Mouse (Mus musculus): ENCODE results near the gene Brf1. TPM values are rescaled to one million over a fixed set of nuclear protein-coding genes. Genes with fewer than 3 reads are reported as not detected.

Brf1 gene
- polyA plus RNA-seq, 1 experiment from 2014 or later: 50.0 TPM

DNA sequence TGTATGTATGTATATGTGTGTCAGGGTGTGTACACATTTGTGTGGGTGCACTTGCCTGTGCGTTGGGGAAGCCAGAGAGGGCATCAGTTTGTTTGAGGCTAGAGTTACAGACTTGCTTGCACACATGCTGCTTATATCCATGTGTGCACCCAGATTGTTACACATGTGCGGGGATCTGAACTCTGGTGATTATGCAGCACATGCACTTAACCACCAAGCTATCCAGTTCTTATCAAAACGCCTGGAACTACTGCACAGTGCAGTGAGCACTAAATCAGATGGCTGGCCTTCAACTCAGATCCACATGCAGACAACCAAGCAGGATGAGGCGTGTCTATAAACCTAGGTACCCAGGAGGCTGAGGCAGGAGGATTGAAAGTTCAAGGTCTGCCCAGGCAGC, 36.5 kb upstream of the Brf1 start:
- no peak overlapping the region for H3K9ac ChIP-seq (ENCODE audit: low read depth, low read length)
- H3K4me1 ChIP-seq (ENCODE audit: control insufficient read depth, insufficient read depth, low read length): no peaks in the 10 kb centered on the region
- H3K27me3 ChIP-seq (replicated peaks; ENCODE audit: control insufficient read depth, insufficient read depth, low read length): no peaks in the 10 kb centered on the region
- H3K36me3 ChIP-seq (ENCODE audit: control insufficient read depth, insufficient read depth, low read length): no peaks in the 10 kb centered on the region
- no peaks in the 10 kb centered on the region for H3K9me3 ChIP-seq (ENCODE audit: control insufficient read depth, low read length)
- H3K4me2 ChIP-seq (ENCODE audit: low read depth, low read length): no peak overlapping the region
- WGBS: 88% methylated on average over 4 of the region's 4 CpGs
- H3K27ac ChIP-seq (replicated peaks; ENCODE audit: low read depth, low read length): no peak overlapping the region
- DNase-seq (ENCODE audit: low spot score): no peak
- H3K4me3 ChIP-seq (ENCODE audit: low read depth, low read length): no peak overlapping the region
- no peak for ATAC-seq (ENCODE audit: low read depth)

DNA sequence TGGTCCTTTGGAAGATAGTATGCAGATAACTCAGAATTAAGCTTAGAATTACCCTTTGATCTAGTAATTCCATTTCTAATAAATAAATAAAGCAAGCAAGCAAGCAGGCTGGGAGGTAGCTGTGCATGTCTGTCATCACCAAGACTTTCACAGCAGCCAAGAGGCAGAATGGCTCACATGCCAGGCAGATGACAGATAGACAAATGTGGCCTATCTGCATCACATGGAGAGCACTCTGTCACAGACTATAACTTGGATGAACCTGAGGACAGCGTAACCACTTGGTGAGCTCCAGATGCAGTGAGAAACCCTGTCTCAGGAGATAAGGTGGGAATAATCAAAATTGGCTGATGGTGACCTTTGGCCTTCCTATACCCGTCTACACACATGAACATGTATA, 34.6 kb upstream of the Brf1 start:
- ATAC-seq (ENCODE audit: low read depth) (no peak), DNase-seq (ENCODE audit: low spot score) (no peak)
- no peak overlapping the region for H3K27ac ChIP-seq (replicated peaks; ENCODE audit: low read depth, low read length)
- no peaks in the 10 kb centered on the region for H3K9me3 ChIP-seq (ENCODE audit: control insufficient read depth, low read length)
- H3K4me1 ChIP-seq (ENCODE audit: control insufficient read depth, insufficient read depth, low read length): no peaks in the 10 kb centered on the region
- no peak overlapping the region for H3K4me3 ChIP-seq (ENCODE audit: low read depth, low read length)
- 88% methylated on average over 2 of the region's 2 CpGs for WGBS
- H3K9ac ChIP-seq (ENCODE audit: low read depth, low read length): no peak overlapping the region
- no peaks in the 10 kb centered on the region for H3K36me3 ChIP-seq (ENCODE audit: control insufficient read depth, insufficient read depth, low read length)
- H3K4me2 ChIP-seq (ENCODE audit: low read depth, low read length): no peak overlapping the region
- no peaks in the 10 kb centered on the region for H3K27me3 ChIP-seq (replicated peaks; ENCODE audit: control insufficient read depth, insufficient read depth, low read length)

DNA sequence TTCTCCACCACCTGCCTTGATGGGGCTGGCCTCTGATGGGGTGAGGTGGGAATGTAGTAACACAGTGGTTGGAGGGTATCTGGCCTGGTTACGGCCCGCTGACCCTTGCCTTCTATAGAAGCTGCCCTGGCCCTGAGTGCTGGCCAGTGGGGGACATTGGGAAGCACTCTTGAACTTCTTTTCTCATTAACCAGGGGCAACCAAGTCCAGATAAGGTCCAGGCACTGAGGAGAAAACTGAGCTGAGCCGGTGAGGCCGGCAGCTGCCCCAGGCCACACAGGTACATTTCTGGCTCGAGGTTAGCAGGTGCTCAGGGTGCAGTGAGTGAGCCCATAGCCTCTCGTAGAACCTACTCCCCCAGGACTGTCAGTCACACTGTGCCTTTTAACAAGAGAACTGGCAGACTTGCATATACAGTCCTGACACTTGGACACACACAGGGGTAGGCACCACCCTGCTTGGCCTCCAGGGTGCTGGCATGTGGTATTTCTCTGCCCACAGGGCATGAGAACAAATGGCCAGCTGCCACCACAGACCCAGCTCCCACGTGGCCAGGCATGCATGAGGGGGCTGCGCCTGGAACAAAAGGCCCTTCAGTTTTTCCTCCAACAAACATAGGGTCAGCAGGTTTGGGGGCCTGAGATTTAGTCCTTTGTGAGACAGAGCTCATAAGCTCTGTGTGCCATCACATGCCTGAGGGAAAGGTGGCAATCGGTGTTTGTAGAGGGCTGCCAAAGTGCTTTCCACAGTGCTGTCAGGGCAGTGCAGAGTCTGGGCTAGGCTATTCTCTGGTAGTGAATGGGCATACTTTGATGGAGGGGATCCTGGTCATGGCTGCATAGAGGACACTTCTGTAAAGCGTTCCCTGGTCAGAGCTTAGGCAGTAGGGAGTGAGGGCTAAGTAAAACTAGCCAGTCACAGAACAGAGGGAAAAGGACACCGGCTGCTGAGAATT, 32.1 kb upstream of the Brf1 start:
- Histone ChIP-seq H3K4me3 (ENCODE audit: low read depth, low read length) (no peak overlapping the region), H3K4me2 (ENCODE audit: low read depth, low read length) (no peak overlapping the region), H3K36me3 (ENCODE audit: control insufficient read depth, insufficient read depth, low read length) (0 out of 2 replicates have a peak, but pooled peaks cover 6% of the 10 kb centered on the region), H3K4me1 (ENCODE audit: control insufficient read depth, insufficient read depth, low read length) (no peaks in the 10 kb centered on the region), H3K27ac (replicated peaks; ENCODE audit: low read depth, low read length) (no peak overlapping the region), H3K9ac (ENCODE audit: low read depth, low read length) (no peak overlapping the region; the same call in 1 of the 2 replicates), H3K27me3 (replicated peaks; ENCODE audit: control insufficient read depth, insufficient read depth, low read length) (no peaks in the 10 kb centered on the region), H3K9me3 (ENCODE audit: control insufficient read depth, low read length) (no peaks in the 10 kb centered on the region)
- WGBS: 67% methylated on average over 11 of the region's 11 CpGs
- no peak for DNase-seq (ENCODE audit: low spot score)
- ATAC-seq (ENCODE audit: low read depth): no peak

DNA sequence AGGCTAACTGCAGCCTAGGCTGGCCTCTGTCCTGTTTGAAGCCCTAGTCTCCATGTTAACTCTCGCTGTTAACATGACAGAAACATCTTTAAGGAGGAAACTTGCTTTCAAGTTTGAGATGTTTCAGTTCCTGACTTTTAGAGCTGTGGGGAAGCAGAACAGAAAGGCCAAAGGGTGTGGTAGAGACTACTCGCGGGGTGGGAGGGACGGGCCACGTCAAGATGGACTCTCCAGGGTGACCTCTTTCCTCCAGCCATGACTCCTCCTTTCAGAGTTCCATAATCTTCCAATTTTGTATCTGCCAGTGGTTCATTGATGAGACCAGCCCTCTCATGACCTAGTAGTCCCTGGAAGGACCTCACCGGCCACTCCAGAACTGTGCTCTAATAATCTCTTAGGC, 30.9 kb upstream of the Brf1 start:
- ATAC-seq (ENCODE audit: low read depth): no peak

DNA sequence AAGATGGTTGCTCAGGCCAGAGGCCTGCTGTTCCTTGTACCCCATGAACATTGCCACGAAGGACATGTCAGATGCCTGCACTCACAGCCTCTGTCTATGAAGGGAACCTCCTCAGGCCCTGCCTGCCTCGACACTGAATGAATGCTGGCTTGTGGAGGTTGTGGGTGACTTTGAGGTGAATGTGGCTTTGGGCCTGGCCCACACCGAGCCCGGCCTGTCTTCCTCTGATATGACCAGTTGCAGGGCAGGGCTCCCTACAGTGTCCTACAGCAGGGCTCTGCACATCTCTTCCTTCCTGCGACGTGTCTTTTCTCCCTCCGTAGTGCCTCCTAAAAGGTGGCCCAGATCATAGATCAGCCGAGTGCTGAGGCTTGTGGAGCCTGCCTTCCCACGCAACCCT, 30.5 kb upstream of the Brf1 start:
- Histone ChIP-seq H3K9me3 (ENCODE audit: control insufficient read depth, low read length) (no peaks in the 10 kb centered on the region), H3K4me1 (ENCODE audit: control insufficient read depth, insufficient read depth, low read length) (no peaks in the 10 kb centered on the region), H3K4me2 (ENCODE audit: low read depth, low read length) (no peak overlapping the region), H3K27me3 (replicated peaks; ENCODE audit: control insufficient read depth, insufficient read depth, low read length) (no peaks in the 10 kb centered on the region), H3K36me3 (ENCODE audit: control insufficient read depth, insufficient read depth, low read length) (0 out of 2 replicates have a peak, but pooled peaks cover 8% of the 10 kb centered on the region), H3K27ac (replicated peaks; ENCODE audit: low read depth, low read length) (no peak overlapping the region), H3K9ac (ENCODE audit: low read depth, low read length) (no peak overlapping the region), H3K4me3 (ENCODE audit: low read depth, low read length) (no peak overlapping the region)
- WGBS: 91% methylated on average over 9 of the region's 9 CpGs
- ATAC-seq (ENCODE audit: low read depth) (no peak), DNase-seq (ENCODE audit: low spot score) (no peak)

More for the DNA sequence above, 30.9 kb upstream of the Brf1 start:
- H3K27me3 ChIP-seq (replicated peaks; ENCODE audit: control insufficient read depth, insufficient read depth, low read length): no peaks in the 10 kb centered on the region
- no peak overlapping the region for H3K4me3 ChIP-seq (ENCODE audit: low read depth, low read length)
- DNase-seq (ENCODE audit: low spot score): no peak
- 91% methylated on average over 6 of the region's 6 CpGs for WGBS
- H3K9me3 ChIP-seq (ENCODE audit: control insufficient read depth, low read length): no peaks in the 10 kb centered on the region
- no peak overlapping the region for H3K4me2 ChIP-seq (ENCODE audit: low read depth, low read length)
- H3K4me1 ChIP-seq (ENCODE audit: control insufficient read depth, insufficient read depth, low read length): no peaks in the 10 kb centered on the region
- H3K9ac ChIP-seq (ENCODE audit: low read depth, low read length): no peak overlapping the region
- no peak overlapping the region for H3K27ac ChIP-seq (replicated peaks; ENCODE audit: low read depth, low read length)
- 0 out of 2 replicates have a peak, but pooled peaks cover 6% of the 10 kb centered on the region for H3K36me3 ChIP-seq (ENCODE audit: control insufficient read depth, insufficient read depth, low read length)

DNA sequence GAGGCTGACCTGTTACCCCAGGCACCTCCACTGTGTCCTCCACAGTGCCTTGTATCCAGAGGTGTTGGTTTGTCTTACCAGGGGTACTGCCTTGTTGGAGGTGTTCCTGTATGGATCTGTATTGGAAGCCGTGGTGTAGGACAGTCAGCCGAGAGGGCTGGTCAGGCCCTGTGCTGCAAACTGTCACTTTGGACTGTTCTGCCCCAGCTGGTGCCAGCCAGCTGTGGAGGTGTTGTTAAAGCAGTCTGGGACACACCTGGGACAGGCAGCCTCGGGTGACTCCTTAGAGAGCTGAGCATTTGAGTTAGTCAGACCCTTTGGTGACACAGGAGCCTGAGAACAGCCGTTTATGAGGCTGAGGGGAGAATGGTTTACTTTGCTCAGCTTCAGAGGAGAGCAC, 29.5 kb upstream of the Brf1 start:
- WGBS: 74% methylated on average over 4 of the region's 4 CpGs
- no peak overlapping the region for H3K27ac ChIP-seq (replicated peaks; ENCODE audit: low read depth, low read length)
- no peaks in the 10 kb centered on the region for H3K27me3 ChIP-seq (replicated peaks; ENCODE audit: control insufficient read depth, insufficient read depth, low read length)
- DNase-seq (ENCODE audit: low spot score) (no peak), ATAC-seq (ENCODE audit: low read depth) (no peak)
- 0 out of 2 replicates have a peak, but pooled peaks cover 13% of the 10 kb centered on the region for H3K36me3 ChIP-seq (ENCODE audit: control insufficient read depth, insufficient read depth, low read length)
- no peak overlapping the region for H3K4me2 ChIP-seq (ENCODE audit: low read depth, low read length)
- H3K4me1 ChIP-seq (ENCODE audit: control insufficient read depth, insufficient read depth, low read length): no peaks in the 10 kb centered on the region
- H3K4me3 ChIP-seq (ENCODE audit: low read depth, low read length): no peak overlapping the region
- H3K9ac ChIP-seq (ENCODE audit: low read depth, low read length): no peak overlapping the region
- no peaks in the 10 kb centered on the region for H3K9me3 ChIP-seq (ENCODE audit: control insufficient read depth, low read length)

DNA sequence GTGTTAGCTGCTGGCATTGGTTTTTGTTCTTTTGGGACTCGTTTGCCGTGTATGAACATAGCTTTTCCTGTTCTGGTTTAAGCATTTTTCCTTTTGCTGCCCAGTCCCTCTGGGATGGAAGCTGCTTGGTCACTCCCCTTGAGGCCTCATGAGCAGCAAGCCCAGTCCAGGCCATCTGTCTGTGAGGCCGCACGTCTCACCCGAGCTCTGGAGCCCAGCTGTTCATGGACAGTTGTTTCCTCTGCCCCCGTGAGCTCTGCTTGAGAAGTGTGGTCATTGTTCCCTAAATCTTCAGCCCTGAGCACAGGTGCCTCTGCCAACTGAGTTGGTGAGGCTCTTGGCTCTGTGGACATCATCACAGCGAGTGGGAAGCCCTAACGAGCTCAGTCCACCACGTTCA, 28.4 kb upstream of the Brf1 start:
- Histone ChIP-seq H3K9me3 (ENCODE audit: control insufficient read depth, low read length) (no peaks in the 10 kb centered on the region), H3K36me3 (ENCODE audit: control insufficient read depth, insufficient read depth, low read length) (peaks cover 13% of the 10 kb centered on the region; the same call in 1 of the 2 replicates), H3K27me3 (replicated peaks; ENCODE audit: control insufficient read depth, insufficient read depth, low read length) (no peaks in the 10 kb centered on the region), H3K27ac (replicated peaks; ENCODE audit: low read depth, low read length) (peak overlapping the region; percentile 63), H3K4me3 (ENCODE audit: low read depth, low read length) (no peak overlapping the region), H3K9ac (ENCODE audit: low read depth, low read length) (no peak overlapping the region), H3K4me2 (ENCODE audit: low read depth, low read length) (no peak overlapping the region), H3K4me1 (ENCODE audit: control insufficient read depth, insufficient read depth, low read length) (no peaks in the 10 kb centered on the region)
- DNase-seq (ENCODE audit: low spot score) (peak; percentile 72), ATAC-seq (ENCODE audit: low read depth) (peak; percentile 56)
- WGBS: 77% methylated on average over 9 of the region's 9 CpGs

DNA sequence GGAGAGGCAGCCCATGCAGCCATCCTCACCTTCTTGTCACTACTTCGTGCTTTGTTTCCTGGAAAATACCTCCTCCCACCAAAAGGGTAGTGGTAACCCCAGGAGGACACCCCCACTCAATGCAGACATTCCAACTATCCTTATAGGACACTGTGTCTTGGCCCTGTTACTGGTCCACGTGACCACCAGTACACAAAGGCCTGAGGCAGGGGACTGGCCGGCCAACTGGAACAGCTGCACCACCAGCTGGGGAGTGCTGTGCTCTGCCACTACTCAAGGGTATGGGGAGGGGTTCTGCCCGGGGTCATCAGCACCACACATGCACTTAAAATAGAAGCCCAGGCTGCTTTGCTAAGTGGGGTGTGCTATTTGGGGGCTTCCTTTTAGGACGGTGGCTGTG, 27.6 kb upstream of the Brf1 start:
- H3K36me3 ChIP-seq (ENCODE audit: control insufficient read depth, insufficient read depth, low read length): peaks cover 17% of the 10 kb centered on the region; the same call in 1 of the 2 replicates
- ATAC-seq (ENCODE audit: low read depth) (peak; percentile 80), DNase-seq (ENCODE audit: low spot score) (peak; percentile 82)
- peak overlapping the region; percentile 44 for H3K27ac ChIP-seq (replicated peaks; ENCODE audit: low read depth, low read length)
- no peak overlapping the region for H3K4me3 ChIP-seq (ENCODE audit: low read depth, low read length)
- H3K9me3 ChIP-seq (ENCODE audit: control insufficient read depth, low read length): no peaks in the 10 kb centered on the region
- no peak overlapping the region for H3K9ac ChIP-seq (ENCODE audit: low read depth, low read length)
- WGBS: 50% methylated on average over 5 of the region's 5 CpGs
- no peaks in the 10 kb centered on the region for H3K27me3 ChIP-seq (replicated peaks; ENCODE audit: control insufficient read depth, insufficient read depth, low read length)
- no peaks in the 10 kb centered on the region for H3K4me1 ChIP-seq (ENCODE audit: control insufficient read depth, insufficient read depth, low read length)
- H3K4me2 ChIP-seq (ENCODE audit: low read depth, low read length): no peak overlapping the region
